Mouse (Mus musculus) mouse embryonic stem cell (cell line): Measurements from ENCODE around the gene Cep170.

Experiments
- in situ Hi-C, 2 experiments: fragments of 300-500 bp; cut with MboI; formaldehyde crosslinking; loops; 1 replicate in 1 of 2; 3 replicates in 1 of 2; pipeline ENCODE4 v1.14.3; 2019 to 2020; ENCODE audit warnings: low sequenced_read_pairs in 2 of 2, low pct_unique_long_range_greater_than_20kb in 1 of 2, mixed read lengths in 1 of 2; ENCODE audit not compliant: unreplicated experiment in 1 of 2

The Cep170 gene

DNA sequence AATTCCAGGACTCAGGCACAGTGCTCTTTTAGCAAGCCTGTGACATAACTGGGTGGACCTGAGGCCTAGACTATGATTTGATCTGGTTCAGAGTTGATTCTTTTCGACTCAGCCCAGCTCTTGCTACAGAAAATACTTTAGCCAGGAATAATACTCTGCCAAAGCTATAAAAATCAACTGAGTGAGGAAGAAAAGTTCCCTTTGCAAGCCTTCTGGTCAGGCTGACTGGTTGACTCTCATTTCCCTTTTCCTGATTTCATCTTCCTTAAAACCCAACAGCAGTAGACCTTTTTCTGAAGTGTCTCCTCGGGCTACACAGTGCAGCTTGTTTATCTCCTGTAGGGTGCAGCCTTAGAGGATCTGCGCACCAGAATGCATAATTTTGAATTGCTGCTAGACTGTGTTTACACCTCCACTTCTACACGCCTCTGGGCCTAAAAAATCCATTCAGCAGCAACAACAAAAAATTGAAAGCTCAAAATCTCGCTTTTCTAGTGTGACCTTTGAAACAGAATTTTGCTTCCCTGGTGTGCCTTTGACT is 14.1 kb upstream of the Cep170 start:
- in situ Hi-C loops = no loop called here

DNA sequence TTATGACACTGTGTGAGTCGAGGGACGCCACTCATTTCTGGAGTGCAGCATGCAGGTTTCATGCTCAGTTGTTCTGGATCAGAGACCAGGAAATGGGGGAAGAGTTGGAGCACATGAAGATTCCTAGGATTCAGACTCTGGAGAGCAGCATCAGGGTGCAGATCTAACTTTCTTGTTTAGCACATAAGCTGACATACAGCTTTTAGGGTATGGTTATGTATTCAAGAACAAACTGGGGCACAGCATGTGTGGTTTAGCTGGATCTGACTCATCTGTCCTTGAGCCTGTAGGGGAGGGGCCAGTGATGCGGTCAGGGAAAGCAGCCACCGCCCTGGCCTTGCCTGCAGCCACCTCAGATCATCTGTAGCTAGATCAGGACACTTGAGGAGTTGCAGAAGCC is 13.5 kb upstream of the Cep170 start:
- in situ Hi-C loops = no loop called here

DNA sequence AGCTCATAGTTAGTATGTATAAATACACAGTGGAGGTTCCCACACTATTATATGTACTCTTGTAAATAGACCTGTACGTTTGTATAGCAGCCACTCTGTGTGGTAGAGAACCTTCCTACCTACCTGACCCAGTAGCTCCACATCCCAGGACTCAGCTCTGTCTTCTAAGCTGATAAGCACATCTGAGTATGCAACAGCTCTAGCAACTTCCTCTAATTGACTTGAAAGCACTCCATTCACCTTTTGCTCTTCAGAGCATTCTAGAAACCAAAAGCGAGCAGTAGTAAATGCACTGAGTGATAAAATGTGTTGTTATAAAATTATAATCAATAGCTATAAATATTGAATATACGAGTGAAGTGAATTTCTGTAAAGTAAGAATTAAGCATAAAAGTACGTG is 13.1 kb upstream of the Cep170 start:
- in situ Hi-C loops = no loop called here

DNA sequence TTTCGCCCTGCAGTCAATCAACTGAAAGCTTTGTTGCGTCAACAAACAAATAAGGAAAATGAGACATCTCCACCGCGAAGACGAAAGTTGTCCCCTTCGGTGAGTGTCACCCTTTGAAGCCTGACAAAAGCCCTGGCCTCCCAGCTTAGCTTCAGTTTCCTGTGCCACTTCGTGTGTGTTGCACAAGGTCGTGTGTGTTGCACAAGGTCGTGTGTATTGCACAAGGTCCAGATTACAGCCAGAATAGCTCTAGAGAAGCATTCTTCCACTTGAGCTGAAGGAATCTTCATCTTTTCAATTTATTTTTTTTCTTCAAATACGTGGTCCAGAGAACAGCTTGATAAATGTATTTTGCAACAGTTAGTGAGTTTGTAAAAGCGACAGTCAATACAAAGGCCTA is 12.3 kb upstream of the Cep170 start:
- in situ Hi-C loops = no loop called here

DNA sequence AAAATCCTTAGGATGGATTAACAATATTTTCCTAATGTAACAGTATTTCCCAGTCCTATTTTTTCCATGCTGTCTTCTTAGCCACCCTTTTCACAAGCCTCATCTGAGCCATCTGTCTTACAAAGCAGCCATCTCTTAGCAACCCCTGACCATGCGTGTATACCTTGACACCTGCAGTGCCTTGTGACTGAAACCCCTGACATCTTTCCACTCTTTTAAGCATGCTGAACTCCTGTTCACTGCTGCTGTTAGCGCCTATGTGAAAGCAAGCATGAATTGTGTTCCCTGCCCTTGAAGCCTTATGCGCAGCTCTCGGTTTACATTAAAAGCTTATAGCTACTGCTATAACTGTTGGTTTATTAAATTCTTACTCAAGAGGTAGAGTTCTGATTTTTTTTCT is 11.2 kb upstream of the Cep170 start:
- in situ Hi-C loops = no loop called here

DNA sequence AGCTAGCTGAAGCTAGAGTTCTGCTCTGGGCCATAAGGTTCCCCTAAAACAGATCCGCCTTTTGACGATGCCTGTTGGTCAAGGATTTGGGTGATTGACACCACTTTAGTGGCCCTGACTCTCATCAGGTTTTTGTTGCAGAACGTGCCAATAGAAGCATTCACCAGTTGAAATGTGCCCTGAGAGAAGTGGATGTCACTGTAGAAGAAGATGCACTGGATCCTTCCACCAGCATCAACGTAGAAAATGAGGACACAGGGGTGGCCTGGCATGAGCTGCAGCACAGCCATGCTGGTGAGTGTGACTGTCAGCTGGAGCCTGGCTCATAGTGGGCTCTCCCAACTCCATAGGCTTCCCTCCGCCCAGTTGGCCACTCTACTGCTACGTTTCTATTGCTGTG is 10.7 kb upstream of the Cep170 start:
- in situ Hi-C loops = no loop called here

DNA sequence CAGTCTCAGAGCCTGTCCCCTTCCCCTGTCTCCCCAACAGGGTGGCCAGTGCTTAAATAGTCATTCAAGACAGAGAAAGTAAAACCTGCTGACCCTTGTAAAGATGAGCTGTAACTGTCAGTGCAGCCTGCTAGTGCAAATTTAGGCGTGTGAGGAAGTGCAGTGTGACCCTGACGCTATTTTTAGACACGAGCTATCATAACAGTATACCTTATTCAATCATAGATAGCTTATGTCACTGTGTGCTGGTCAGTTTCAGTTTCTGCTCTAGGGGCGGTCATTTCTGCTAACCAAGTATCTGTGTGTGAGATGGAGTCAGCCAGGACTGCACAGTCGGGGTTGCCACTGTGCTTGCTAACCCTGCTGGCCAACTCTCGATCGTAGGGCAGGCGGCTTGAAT is 10.0 kb upstream of the Cep170 start:
- in situ Hi-C loops = no loop called here

DNA sequence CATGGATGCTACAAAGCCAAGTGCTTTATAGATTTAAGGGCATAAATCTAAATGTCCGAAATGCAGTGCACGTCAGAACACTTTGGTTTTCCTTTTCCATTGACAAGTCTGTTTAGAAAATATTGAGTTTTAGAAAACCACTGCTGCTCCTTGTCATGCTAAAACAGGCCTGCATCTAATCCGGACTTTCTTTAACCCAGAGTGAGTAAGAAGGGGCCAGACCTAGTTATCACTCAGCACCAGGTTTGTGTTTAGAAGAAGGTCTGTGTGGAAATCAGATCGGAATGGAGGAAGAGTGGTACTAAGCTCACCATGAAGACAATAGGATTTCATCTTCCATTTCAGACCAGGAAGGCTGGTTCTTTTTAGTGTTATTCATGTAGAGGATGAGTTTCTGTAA is 9.1 kb upstream of the Cep170 start:
- in situ Hi-C loops = no loop called here

DNA sequence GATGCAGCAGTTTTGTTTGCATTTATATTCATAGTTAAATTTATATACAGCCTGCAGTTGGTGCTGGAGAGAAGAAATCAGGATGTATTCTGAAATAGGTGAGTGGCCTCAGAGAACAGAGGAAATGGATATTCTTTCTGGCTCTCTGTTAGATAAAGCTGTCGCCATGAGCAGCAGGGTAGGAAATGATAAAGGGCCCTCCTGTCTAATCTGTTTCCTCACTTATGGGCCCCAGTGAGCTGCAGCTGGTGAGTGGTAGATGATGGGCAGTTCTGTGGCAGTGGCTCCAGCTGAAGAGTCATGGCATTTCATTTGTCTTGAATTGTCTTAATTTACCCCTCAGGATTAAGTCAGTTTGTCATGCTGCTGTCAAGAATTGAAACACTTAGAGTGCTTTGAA is 8.1 kb upstream of the Cep170 start:
- in situ Hi-C loops = no loop called here

DNA sequence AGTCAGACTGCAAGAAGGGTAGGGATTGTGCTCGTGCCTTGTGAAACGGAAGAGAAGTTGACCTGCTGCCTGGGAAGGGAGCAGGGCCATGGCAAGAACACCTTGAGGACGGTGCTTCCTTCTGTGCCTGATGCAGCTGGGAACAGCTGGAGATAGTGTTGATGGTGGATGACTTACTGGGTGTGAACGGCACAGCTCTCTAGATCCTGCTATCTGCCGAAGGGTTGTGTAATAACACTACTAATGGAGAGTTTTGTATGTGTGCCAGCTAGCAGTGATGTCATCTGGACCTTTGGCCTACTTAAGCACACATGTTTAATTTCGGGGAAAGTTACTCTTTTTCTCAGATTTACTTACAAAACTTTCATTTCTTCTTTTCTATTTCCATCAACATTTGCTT is 4.9 kb upstream of the Cep170 start:
- in situ Hi-C loops = no loop called here

DNA sequence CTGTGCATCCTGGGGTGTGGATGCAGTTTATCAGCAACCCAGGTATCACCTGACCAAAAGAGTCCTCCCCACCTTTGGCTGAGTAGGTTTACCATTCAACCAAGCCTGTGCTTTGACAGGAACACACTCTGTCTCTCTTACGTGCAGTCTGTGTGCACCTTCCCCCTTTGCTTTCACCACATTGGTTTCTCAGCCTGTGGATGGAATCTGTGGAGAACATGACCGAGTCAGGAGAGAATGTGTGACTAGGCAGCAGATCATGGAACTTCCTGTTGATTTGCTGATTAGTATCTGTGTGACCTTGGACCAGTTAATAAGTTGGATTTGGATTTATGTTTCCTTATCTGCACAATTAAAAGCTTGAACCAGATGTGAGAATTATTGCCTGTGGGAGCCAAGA is 4.3 kb upstream of the Cep170 start:
- in situ Hi-C loops = no loop called here

DNA sequence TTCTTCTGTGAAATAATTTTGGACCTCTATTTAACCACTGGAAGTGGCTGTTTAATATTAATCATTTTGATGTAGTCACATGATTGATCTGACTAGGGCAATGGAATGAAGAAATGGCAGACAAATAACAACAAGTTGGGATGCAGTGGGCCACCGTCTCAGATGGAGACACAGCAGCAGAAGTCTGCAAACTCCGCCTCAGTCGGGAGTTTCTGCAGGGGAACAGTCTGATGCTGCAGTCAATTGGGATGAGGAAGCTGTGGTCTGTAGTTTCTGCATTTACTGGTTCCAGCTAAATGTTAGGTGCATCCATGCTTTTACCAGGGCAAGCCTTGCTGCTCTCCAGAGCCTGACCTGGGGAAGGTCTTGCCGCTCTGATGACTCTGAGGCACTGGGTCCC is 2.9 kb upstream of the Cep170 start:
- in situ Hi-C loops = no loop called here

DNA sequence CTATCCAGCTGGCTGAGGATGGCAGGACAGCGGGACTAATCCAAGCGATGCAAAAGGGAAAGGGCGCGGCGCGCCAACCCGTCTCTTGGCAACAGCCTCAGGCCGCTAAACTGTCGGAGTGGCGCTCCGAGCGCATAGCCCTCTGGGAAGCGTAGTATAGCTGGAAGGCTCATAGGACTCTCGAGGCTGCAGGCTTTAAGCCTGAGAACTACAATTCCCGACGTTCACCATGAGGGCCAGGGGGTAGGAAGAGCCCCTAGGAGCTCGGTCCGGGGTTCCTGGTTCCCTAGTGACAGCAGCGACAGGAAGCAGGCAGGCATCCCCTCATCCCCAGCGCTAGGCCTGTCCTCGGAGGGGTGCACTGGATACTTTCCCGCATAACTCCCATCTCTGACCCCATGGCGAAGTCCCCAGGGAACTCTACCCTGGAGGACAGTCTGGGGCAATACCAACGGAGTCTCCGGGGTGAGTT is 760 bp upstream of the Cep170 start, which contains the start of gene Sdccag8:
TSS of gene Sdccag8 (plus strand) at position 70 of the 472 bp plus-strand sequence.
- in situ Hi-C loops = no loop called here

DNA sequence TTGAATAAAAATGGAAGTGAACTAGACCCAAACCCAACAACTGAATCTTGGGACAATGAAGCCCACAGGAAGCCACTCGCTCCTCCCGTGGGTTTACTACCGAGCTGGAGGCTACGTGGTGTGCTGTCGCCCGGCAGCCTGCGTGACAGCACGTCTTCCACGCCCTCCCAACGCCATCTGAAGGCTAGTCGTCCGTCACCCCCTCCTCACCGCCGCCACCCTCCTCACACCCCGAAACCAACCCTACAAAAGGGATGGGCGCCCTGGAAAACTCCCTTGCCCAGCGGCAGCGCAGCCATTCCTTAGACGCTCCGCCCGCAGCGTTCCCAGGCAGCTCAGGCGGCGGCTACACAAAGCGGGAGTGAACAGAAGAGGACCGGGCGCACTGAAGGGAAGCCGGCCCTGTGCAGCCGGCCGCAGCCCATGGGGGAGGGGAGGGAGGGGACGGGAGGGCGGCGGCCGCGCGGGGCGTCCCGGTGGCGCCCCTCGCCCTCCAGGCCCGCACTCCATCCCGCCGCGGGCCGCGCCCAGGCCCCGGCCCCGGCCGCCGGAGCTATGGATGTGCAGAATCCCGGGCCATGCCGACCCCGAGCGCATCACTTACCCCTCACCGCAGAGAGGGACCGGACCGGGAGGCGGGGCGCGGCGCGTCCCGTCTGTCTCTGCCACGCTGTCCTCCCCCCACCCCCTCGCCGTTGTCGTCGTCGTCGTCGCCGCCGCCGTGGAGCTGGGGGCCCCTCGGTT is 403 bp downstream of the Cep170 start:
- in situ Hi-C loops = no loop called here

DNA sequence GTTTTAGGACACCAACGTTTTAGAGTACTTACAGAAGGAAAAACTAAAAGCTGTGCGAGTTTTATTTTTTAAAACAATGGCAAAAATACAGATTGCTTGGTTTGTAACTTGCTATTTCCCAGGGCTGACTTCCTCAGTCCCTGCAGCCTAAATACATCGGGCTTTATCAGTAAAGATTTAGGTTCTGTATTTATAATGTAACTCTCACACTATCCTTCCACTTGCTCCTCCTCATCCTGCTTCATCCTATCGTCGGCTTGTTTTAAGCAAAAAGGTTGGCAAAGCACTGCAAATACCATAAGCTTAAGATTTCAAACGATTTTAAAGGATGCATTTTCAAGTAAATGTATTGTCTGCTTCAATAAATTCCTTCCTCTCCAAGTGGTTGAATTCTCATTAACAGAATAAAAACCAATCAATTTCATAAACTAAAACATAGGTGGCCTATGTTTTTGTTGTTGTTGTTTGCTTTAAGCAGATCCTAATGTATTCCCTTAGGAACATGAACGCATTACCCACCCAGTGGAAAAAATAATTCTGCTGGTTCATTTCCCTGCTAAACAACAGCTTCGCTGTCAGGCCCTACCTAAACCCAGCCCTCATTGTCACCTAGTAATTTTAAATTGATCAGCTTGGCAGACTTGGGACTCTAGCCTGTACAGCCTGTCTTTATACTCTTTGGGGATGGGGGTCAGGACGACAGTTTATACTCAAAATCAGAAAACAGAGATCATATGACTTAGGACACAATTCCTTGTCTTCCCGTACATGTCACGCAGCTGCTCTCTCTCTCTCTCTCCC is 1.2 kb downstream of the Cep170 start:
- in situ Hi-C loops = no loop called here

DNA sequence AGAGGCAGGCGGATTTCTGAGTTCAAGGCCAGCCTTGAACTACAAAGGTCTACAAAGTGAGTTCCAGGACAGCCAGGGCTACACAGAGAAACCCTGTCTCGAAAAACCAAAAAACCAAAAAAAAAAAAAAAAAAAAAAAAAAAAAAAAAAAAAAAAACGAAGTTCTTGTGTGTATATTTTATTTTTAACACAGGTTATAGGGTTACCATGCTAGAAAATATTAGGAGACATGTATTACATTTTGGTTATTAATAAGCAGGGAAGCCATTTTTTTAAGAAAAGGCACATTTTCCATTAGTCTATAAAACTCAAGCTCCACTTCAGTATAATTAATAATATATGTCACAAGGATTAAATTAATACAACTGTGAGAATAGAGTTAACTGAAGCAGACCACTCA is 2.0 kb downstream of the Cep170 start:
- in situ Hi-C loops = no loop called here

DNA sequence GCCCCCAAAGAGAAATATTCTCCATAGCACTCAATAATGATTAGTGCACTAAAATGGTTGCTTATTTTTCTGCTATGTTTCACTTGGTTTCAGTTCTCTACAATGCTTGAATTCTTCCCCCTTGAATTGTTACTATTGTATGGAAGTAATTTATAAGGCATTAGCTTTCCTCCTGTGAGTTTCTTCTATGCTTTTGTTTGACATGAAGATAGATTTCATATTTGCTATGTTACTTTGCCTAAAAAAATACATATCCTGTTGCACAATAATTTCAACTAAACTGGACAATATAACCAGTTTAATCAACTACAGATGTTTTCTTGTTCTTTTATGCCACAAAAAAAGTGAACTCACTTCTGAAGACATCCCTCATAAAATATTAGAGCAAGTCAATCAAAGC is 3.7 kb downstream of the Cep170 start:
- in situ Hi-C loops = no loop called here

DNA sequence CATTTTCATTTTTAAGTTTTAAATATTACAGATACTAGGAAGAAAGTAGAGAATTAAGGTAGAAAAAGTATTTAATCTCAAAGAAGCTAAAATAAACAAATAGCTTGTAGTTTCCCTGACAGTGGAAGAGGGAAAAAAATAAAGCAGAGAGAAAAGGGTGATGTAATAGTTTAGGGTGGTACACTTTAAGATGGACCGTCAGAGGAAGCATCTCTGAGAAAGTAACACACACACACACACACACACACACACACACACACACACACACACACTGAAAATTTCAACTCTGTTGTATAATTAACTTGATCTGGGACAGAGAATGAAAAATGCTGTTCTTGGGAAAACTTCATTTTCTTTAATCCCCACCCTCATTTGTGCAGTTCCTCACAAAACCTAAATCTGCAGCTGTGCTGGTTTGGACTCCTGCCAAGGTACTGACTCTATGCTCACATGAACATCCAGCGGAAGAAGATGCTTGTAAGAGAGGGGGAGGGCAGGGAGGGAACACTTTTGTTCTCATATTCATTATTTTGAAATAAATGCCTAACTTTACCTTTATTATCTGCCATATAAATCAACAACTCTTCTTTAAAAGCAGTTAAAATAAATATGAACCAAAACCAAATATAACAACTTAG is 13.0 kb downstream of the Cep170 start:
- in situ Hi-C loops = no loop called here

DNA sequence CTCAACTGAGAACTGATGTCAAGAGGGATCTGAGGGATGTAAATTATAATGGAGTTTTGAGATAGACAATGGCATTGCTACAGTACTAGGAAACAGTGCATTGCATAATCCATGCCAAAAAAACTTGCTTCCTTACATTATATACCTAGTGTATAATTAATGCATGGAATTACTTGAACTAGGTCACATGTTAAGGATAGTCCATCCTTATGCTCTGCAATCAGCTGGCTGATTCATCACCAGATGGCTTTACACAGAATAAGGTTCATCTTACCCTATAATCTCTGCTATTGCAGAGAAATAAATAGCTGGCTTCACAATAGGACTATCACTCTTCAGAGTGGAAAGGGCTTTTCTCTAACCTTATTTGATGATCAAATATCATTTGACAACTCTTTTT is 15.2 kb downstream of the Cep170 start:
- in situ Hi-C loops = no loop called here
